Mouse (Mus musculus) A20 (cell line): ENCODE data around the gene Tenm1.

Experiments
- DNase-seq: peaks from one replicate; pipeline ENCODE4 v3.0.0-alpha.2; 2011; ENCODE audit warnings: low read depth, low spot score

Tenm1 gene

DNA sequence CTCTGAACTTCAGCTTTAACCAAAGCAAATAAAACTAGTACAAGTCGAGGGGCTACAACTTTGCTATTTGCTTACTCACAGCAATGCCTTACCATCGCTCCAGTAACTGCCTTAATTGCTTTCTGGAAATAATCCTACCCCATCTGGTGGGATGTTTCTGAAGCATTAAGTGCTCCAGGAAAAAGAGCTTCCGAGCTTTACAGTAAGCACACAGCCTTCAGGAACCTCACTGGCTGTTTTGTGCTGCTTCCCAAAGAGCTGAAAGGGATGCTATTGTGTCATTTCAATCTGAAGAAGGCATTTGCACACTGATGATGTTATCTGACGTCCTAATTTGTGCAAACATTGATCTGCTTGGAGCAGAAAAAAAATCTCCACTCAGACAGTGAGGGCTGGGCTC is 647.4 kb downstream of the Tenm1 start:
- no peak for DNase-seq

- DNase-seq, result no peak
Measured at GRCm38 (mm10) chrX:42718078-42718785, 710.7 kb downstream of the Tenm1 start.

DNA sequence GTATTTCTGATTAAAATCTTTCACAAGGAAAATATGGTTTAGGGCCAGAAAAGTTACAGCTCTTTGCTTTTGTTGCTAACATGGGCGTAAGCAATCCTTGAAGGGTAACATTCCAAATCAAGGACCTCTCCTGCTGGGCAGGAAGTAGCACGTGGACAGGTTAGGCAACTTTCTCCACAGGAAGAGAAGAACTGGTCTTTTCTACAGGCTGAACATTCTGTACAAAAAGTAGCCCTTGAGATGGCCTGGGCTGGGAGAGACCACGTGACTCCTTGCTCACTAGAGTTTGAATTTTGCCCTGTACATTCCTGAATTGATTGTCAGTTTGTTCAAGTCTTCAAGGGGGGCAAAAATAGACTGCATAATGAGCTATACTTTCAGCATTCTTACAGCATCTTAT is 728.6 kb downstream of the Tenm1 start:
- no peak for DNase-seq

GRCm38 (mm10) chrX:42647131-42647530 is 781.8 kb downstream of the Tenm1 start:
- DNase-seq, result no peak

DNA sequence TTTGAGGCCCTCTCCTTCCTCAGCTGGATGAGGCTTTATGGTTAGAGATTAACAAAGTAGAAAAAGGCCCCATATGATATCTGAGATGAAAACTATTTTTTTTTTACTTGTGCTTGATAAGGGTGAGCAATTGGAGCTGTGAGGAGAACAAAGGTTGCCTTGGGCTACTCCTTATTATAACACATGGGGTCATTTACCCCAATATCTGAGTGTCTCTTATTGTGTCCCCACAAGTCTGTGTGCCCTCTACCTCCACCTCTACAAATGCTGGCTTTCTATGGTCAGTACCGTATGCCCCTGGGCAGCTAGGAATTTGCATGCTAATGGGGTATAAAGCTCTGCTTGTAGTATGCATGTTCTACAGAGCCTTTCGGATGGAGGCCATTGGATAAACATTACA is 848.4 kb downstream of the Tenm1 start:
- DNase-seq, result no peak

- no peak for DNase-seq
Measured at GRCm38 (mm10) chrX:42558683-42559082, 870.2 kb downstream of the Tenm1 start.

DNA sequence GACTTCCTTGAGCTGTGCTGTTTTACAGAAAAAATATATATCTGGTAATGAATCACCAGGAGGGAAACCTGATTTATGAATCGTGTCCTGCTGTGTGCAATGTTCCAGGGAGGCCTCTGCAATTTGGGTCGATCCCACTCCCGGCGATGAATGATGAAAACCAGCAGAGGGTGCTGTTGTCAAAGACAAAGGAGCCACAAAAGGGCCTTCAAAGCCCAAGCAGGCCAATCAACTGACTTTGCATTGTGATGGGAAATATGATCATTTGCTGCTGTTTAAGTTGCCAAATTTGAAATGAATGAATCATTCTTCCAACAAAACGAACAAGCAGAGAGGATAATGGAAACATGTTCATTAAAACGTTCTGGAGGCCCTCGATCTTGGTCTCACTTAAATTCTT is 871.6 kb downstream of the Tenm1 start:
- DNase-seq, result peak; percentile 41

DNA sequence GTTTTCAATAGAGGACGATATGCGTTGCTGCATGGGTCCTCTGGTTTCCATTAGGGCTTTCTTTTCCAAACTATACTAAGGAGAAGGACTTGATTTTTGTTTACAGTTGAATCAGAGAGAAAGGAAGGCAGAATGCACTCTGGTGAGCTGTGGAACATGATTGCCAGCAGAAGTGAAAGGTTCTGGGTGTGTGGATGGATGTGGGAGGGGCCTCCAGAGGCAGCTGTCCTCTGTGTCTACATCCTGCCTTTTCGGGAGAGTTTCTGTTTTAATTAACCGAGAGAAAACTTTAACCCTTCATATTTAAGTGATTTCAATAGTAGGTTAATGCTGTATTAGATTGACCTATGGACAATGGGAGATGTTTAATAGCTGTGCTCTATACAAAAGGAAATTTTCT is 880.4 kb downstream of the Tenm1 start:
- no peak for DNase-seq

GRCm38 (mm10) chrX:42545076-42545475 is 883.9 kb downstream of the Tenm1 start:
- no peak for DNase-seq

- peak; percentile 73 for DNase-seq
Measured at GRCm38 (mm10) chrX:42540756-42541053, 888.2 kb downstream of the Tenm1 start.

DNA sequence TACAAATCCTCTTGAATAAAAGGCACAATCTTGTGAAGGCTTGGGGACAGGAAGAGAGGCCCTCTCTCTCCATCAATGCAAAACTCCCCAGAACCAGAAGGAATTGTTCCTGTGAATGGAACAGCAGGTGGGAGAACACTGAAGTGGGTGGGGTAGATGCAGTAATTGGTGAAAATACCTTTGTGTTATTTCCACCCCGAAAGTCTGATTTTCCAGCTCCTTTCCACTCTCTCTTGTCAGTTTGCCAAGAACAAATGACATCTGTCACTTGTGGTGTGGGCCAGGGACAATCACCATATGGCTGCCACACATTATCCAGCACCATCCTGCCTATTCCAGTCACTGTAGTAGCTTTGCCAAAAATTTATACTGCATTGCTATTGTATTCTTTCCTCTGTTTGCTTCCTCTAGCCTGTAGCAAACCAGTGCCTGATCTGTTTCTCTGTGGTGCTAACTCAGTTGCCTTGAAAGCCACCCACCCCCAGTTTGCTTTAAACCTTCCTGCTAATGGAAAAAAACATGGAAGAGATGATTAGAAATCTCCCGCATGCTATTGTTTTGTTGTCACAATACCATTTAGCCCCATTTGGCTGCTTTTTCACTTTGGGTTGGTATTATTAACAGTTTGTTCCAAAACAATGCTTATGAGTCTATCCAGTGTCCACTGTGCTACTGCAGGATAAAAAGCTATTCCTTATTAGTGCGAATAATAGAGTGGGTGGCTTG is 888.7 kb downstream of the Tenm1 start:
- DNase-seq, result no peak

- no peak for DNase-seq
Measured at GRCm38 (mm10) chrX:42530703-42531102, 898.2 kb downstream of the Tenm1 start.

GRCm38 (mm10) chrX:42522868-42523267 is 906.1 kb downstream of the Tenm1 start:
- DNase-seq, result no peak

GRCm38 (mm10) chrX:42512567-42512966 is 916.4 kb downstream of the Tenm1 start:
- peak; percentile 34 for DNase-seq

DNA sequence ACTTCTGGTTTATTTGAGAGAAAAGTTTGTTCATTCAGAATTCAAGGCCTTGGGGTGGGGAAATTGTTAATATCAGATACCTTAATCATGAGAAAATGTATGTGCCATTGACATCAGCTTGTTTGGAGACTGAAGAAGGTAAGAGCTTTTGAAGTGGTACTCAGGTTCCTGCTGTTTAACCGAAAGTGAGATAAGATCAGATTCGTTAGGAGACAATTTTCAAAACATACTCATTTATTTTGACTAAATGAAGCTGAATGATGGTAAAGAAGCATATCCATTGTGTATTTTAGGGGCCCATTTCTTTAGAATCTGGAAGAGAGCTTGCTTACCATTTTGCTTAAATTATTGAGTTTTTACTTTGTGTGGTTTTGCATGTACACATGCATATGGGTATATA is 917.8 kb downstream of the Tenm1 start:
- no peak for DNase-seq

GRCm38 (mm10) chrX:42502291-42503043 is 926.5 kb downstream of the Tenm1 start, which contains the start of gene Sh2d1a:
Gene Sh2d1a, plus strand, starts transcription at chrX:42502453.
- no peak for DNase-seq

GRCm38 (mm10) chrX:42500538-42500937 is 928.4 kb downstream of the Tenm1 start:
- peak; percentile 14 for DNase-seq

DNA sequence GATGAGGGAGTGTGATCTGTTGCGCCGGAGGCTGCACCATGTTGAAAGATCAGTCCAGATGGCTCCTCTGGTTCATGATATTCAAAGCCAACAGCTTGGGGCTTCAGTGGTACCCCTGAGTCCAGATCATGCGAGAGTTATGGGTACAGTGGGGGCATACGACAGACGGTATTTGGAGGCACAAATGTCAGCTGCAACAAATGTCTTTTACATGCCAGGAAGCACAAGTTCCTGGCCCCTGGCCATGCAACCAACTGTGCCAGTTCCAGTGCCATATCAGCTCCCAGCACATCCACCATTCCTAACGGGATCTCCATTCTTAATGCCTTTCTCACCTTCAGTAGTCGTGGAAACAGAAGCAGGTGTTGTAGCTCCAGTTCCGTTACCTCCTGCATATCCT is 938.6 kb downstream of the Tenm1 start:
- DNase-seq, result no peak

DNA sequence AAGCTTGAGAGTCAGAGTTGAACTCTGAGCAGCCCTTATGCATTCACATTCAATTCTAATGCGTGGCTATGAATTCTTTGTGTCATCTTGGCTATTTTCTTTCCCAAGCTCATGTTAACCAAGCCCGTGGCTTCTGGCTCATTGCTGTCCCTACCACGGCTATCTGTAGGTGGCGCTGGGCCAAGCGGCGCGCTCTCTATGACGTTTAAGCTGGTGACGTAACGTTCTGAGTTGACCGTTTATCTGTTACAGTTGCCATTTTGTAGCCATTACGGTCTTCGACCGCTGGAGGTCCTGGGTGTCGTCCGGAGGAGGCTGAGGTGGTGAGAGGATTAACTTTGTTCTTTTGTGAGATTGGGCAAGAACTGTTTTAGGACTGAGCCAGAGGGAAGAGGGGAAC is 939.5 kb downstream of the Tenm1 start, which contains the start of gene Tex13c2:
Gene Tex13c2, plus strand, starts transcription at position 246 of the 400 bp plus-strand sequence.
- DNase-seq, result no peak
